Mouse (Mus musculus): ENCODE measurements around the gene Mrvi1.

Mrvi1 gene

GRCm38 (mm10) chr7:110878028-110878427 lies 104.2 kb downstream of the Mrvi1 start:
- no peak for DNase-seq

DNA sequence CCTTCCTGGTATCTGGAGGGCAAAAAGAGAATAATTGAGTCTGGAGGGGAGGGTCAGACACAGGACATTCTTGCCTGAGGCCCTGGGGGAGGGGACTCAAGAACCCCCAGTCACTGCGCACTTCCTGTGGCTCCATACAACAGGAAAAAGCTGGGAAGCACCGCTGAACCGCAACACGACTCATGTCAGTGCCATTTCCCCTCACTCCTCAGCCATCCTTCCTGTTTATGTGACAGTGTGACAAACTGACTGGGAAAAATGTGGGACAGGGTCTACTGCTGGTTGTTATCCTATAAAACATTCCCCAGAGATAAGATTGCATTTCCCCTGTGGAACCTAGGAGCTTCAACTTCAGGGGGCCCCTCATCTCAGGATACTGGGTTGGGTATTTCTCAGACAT lies 105.3 kb downstream of the Mrvi1 start:
- peak; percentile 78 for DNase-seq

GRCm38 (mm10) chr7:110868807-110869206 lies 113.5 kb downstream of the Mrvi1 start:
- DNase-seq = no peak

DNA sequence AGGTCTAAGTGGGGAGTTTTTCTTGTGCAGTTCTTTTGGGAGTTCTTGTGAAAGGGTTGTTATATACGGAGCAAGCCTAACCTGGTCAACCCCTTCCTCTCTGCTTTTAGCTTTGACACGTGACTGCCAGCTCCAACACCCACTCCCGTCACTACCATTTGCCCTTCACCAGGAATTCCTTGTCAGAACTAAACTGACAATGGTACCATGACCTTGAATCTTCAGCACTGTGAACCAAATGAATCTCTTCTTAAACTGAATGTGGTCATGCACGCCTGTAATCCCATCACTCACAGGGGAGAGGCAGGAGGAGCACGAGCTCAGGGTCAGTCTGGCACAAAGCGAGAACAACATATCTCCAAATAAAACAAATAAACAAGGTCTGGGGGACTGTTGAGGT lies 115.1 kb downstream of the Mrvi1 start:
- no peak for DNase-seq

DNA sequence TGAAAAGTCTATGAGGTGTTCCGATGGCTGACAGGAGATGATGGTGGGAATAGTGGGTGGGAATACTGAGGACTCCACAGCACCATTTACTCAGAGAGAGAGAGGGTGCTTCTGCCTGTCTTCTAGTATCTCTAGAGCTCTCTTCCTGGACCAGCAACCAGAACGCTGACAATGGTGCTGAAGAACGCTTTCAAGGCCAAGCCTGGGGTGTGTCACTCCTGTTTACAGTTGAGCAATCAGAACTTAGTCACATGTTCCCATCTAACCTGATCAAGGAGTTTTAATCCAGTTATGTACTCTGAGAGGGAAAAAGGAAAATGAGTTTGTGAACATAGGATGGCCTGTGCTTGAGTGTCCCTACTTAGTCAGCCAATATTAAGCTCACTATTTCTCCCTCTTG lies 116.2 kb downstream of the Mrvi1 start:
- no peak for DNase-seq

- no peak for DNase-seq
These were observed 116.7 kb downstream of the Mrvi1 start for GRCm38 (mm10) chr7:110865570-110865969.

- peak; percentile 50 for DNase-seq
These were observed 117.2 kb downstream of the Mrvi1 start for GRCm38 (mm10) chr7:110865038-110865437.

DNA sequence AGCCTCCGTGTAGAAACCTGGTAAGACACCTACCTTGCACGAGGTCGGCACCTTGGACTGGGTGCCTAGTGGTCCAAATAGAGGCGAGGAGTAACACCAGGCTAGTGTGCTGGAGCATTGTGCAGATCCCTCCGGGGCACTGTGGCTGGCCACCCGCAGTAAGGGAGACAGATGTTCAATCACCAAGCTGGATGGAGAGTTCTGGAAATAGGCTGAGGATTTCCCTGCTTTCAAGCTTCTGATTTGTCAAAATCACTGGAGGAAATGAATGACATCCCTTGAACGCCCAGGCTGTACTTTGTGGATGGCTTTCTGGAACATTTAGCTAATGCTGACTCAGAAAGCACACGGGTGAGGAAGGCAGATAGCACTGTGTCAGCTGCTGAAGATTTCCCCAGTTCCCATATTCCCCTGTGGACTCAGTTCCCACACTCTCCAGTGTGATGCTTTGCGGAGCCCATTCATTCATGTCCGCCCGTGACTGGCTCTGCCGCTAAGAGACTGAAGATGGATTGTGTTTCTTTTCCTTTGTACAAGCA lies 119.4 kb downstream of the Mrvi1 start, which contains the start of gene Lyve1:
Gene Lyve1 (minus strand): TSS at position 489 of the 539 bp plus-strand sequence.
- peak; percentile 70 for DNase-seq

GRCm38 (mm10) chr7:110860129-110860528 lies 122.1 kb downstream of the Mrvi1 start:
- DNase-seq = peak; percentile 85

- no peak for DNase-seq
These were observed 126.7 kb downstream of the Mrvi1 start for GRCm38 (mm10) chr7:110855604-110856003.

- DNase-seq = no peak
These were observed 127.2 kb downstream of the Mrvi1 start for GRCm38 (mm10) chr7:110854927-110855546.

GRCm38 (mm10) chr7:110854519-110854918 lies 127.7 kb downstream of the Mrvi1 start:
- DNase-seq = no peak

DNA sequence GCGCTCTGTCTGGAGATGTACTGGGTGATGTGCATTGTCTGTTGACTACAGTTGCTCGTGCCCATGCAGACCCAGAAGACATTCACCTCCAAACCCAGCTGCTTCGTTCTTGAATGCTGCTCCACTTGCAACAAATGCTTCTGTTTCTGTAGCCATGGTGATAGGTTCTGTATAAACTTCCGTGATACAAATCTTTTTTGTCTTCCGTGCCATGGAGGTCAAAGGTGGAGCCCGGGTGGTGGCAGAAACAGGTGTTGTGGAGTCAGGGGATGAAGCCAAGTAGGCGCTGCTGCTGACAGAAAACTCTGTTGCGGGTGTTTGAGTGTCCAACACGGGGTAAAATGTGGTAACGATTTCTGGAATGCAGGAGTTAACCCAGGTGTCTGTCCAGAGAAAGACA lies 128.7 kb downstream of the Mrvi1 start:
- peak; percentile 72 for DNase-seq

- no peak for DNase-seq
These were observed 130.6 kb downstream of the Mrvi1 start for GRCm38 (mm10) chr7:110851541-110852203.

- DNase-seq = no peak
These were observed 133.9 kb downstream of the Mrvi1 start for GRCm38 (mm10) chr7:110848371-110848770.

DNA sequence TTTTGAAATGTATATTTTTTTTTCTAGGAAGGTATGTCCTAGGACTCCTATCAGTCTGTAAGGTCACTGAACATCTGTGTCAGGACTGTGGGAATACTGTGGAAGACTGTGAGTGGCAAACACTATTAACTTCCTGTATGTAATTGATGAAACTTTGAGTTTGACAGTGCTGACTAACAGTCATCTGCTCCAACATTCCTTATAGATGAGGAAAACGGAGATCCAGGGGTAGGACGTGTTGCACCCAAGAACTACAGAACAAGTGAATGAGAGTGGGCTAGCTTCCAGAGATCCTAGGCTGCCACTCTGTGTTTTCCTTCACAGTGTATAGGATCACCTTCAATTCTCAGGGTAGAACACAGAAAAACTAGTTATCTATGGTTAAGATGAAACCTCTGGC lies 134.9 kb downstream of the Mrvi1 start:
- no peak for DNase-seq

- peak; percentile 96 for DNase-seq
These were observed 138.1 kb downstream of the Mrvi1 start, which contains the start of gene Rnf141 for GRCm38 (mm10) chr7:110843916-110844874. Gene Rnf141, minus strand, starts transcription at chr7:110844457.

DNA sequence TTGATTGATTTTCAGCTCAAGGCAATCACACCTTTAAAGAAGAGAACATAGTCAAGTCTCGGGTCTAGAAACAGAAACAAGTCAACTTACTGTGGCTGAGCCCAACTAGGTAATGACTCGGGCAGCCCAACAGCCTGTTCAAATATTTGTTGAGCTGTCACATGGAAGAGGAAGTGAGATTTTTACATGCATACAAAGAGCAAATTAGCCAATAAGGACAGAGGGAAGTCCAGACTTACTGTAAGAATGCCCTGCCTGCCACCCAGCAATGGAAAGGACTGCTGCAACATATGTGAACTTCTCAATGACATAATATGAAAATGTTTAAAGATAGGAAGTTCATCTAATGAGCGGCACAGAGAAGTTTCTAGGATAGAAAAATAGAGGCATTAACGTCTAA lies 141.9 kb downstream of the Mrvi1 start:
- DNase-seq = peak; percentile 63

DNA sequence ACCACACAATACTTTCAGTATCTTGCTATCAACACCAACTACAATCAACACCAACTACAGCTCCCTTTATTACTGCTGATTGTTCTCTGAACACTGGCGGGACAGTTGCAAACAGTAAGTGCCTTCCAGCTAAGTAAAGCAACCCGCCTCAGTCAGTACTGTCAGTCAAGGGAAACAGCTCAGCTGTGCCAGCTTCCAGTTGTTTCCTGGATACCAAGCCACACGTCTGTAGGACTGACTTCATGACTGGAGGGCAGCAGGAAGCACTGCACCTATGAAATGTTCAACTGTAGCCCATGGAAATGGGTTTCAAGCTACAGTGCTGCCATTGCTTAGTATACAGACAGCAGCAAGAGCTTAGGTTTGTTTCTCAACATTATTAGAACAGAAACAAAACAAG lies 147.7 kb downstream of the Mrvi1 start:
- no peak for DNase-seq

DNA sequence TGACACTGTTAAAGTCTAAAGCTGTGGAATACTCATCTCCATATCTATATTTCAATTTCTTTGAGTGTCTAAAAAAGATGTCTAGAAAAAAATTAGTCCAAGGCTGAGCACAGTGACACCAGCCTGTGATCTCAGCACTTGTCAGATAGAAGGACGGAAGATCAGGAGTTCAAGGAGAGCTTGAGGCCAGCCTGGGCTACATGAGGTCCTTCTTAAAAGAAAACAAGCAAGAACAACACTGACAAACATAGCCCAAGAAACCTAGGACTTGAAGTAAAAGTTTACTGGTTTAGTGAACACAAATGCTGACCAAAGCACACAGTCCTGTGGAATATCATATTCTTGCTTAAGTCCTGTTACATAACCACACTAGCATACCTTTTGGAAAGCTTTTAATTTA lies 148.2 kb downstream of the Mrvi1 start:
- no peak for DNase-seq

DNA sequence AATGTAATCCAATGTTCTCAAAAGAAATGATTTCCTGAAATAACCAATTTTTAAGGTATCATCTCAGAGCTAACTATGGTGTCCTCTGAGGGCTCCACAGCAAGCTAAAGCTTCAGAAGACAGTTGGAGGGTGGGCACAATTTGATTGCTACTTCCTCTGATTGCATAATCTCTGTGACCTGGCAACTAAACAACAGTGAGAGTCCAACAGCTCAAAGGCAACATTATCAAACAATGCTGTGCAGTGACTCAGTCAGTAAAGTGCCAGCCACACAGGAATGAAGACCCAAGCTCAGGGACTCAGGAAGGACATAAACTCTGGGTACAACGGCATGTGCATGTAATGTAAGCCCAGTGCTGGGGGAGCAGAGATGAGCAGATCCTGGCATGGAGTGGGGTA lies 149.2 kb downstream of the Mrvi1 start:
- DNase-seq = peak; percentile 60

DNA sequence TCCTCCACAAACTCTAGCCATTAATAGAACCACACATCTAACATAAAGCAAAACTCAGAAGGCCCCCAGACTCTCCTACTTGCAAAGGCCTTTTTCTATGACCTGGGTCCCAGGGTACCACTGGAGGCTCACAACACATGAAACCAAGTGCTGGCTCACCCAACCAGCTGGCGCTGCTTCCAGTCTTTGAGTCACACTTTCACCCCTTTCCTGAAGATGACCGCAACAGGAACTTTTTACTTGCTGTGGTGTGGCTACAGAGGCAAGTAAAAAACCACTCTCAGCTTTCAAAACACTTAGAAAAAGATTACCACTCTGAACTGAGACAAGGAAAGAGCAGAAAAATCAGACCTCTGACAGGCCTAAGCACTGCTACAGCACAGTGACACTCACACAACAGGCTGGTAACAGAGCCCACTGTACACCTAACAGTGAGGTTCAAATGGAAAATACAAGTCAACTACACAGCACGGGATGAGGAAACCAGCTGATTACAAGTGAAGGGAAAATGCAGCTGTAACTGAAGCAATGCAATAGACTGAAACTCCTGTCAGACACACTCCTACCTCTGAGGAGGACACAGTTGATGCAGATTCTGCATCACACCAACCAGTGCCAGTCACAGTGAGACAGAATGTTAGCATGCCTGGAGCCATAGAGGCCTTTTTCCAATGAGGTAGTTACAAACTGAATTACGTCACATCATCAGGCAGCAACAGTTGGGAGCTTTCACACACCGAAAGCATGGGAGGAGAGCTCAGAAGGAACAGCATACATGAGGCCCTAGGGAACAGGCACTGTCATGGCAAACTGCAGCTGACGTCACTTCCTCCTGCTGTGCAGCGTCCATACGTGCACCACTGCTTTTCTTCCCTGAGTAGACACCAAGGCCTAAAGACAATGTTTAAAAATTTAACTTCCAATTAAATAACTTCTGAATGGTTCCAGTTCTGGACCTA lies 158.0 kb downstream of the Mrvi1 start:
- no peak for DNase-seq

Measured in lung, postnatal 36 days (tissue).